Mouse (Mus musculus) kidney, adult 2 months (tissue): ENCODE measurements around the gene Nemp1.

ENCODE experiments used
- CTCF ChIP-seq: fragments of 200-500 bp; conservative IDR thresholded peaks from 2 replicates; pipeline ENCODE4 v1.5.1; 2011; ENCODE audit warnings: low read depth, mild to moderate bottlenecking, control low read depth, low read length, moderate library complexity, mixed read lengths; ENCODE audit not compliant: insufficient read depth, insufficient read length
- POLR2A ChIP-seq: fragments of 200-500 bp; IDR thresholded peaks from one replicate; pipeline ENCODE4 v1.6.1; 2011; ENCODE audit warnings: low read depth, low read length, control low read depth

- TF ChIP-seq POLR2A: no peak
- TF ChIP-seq CTCF: peak; percentile 75
Measured at GRCm38 (mm10) chr10:127738151-127738882, 71.6 kb downstream of the Nemp1 start.
